Mouse (Mus musculus) adrenal gland, adult (tissue): ENCODE data around the gene Catsper3.

Experiments
- DNase-seq, 2 experiments: peaks; one replicate each; pipeline ENCODE4 v3.0.0; 2022 to 2023; ENCODE audit warnings: low spot score in 1 of 2; ENCODE audit not compliant: inconsistent age in 2 of 2

The Catsper3 gene

GRCm38 (mm10) chr13:55848604-55849190, 64.3 kb downstream of the Catsper3 start:
- DNase-seq, result no peak

- DNase-seq, result no peak
Measured at GRCm38 (mm10) chr13:55850726-55851125, 66.4 kb downstream of the Catsper3 start.

DNA sequence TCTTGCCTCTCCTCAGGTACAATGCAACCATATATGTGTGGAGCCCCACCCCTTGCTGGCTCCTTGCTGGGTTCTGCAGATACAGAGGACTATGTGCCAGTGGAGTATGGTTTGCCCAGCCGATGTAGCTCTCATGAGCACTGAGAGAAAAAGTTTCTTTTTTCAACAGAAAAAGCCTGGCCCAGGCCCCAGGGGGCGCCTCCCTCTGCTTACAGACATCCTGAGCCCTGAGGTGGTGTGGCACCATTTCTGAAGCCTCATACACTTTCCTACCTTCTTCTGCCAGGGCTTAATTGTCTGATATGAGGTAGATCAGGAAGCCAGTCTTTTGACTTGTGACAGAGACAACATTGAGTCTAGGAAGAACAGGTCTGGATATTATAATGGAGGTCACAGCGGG, 67.8 kb downstream of the Catsper3 start:
- DNase-seq, result no peak

- DNase-seq, result no peak
Measured at GRCm38 (mm10) chr13:55855793-55856192, 71.4 kb downstream of the Catsper3 start.

- no peak for DNase-seq
Measured at GRCm38 (mm10) chr13:55858463-55858862, 74.1 kb downstream of the Catsper3 start.
